Mouse (Mus musculus) spleen, adult 2 months (tissue): ENCODE results near the gene Lrrc55. TPM values are rescaled to one million over a fixed set of nuclear protein-coding genes. Genes with fewer than 3 reads are reported as not detected.

ENCODE experiments used
- DNase-seq, 2 experiments: peaks; one replicate each; pipeline versions ENCODE4 v3.0.0 to v3.0.0-alpha.2; 2012 to 2021; ENCODE audit warnings: low spot score in 2 of 2, low read depth in 1 of 2
- H3K27ac ChIP-seq: fragments of 200-500 bp; 2 replicates; pipeline ENCODE4 v1.5.1; 2012; ENCODE audit warnings: low read length, inconsistent platforms; ENCODE audit not compliant: insufficient read depth
- H3K27me3 ChIP-seq: fragments of 200-500 bp; 2 replicates; pipeline ENCODE4 v1.6.1; 2012; ENCODE audit warnings: mild to moderate bottlenecking, moderate library complexity, low read length, inconsistent platforms; ENCODE audit not compliant: control insufficient read depth, insufficient read depth
- H3K36me3 ChIP-seq: fragments of 200-500 bp; 2 replicates; pipeline ENCODE4 v1.6.1; 2012; ENCODE audit warnings: mild to moderate bottlenecking, low read length, inconsistent platforms; ENCODE audit not compliant: control insufficient read depth, insufficient read depth
- H3K4me1 ChIP-seq: fragments of 200-500 bp; 2 replicates; pipeline ENCODE4 v1.6.1; 2011; ENCODE audit warnings: inconsistent platforms; ENCODE audit not compliant: control insufficient read depth, insufficient read depth, insufficient read length
- H3K4me3 ChIP-seq: fragments of 200-500 bp; 2 replicates; pipeline ENCODE4 v1.5.1; 2011; ENCODE audit warnings: mild to moderate bottlenecking, inconsistent platforms; ENCODE audit not compliant: insufficient read depth, insufficient read length; ENCODE audit errors: extremely low read depth
- CTCF ChIP-seq: fragments of 200-500 bp; IDR thresholded peaks from 2 replicates; pipeline ENCODE4 v1.5.1; 2011; ENCODE audit warnings: mild to moderate bottlenecking, inconsistent platforms; ENCODE audit not compliant: insufficient read depth, insufficient read length, insufficient replicate concordance; ENCODE audit errors: extremely low read depth
- POLR2A ChIP-seq: fragments of 200-500 bp; IDR thresholded peaks from 2 replicates; pipeline ENCODE4 v1.6.1; 2011; ENCODE audit warnings: low read depth, low read length, inconsistent platforms
- WGBS: fragments of 180-500 bp; shearing (Covaris S2); methylation state at CpG from one replicate; pipeline ENCODE4 v1.1.7; 2018; 5-methylcytosine and 5-hydroxymethylcytosine counted together
- polyA plus RNA-seq: library from polyadenylated mRNA; depleted of rRNA; stranded (reverse); fragments of >200 nt; gene quantifications from 2 replicates; pipeline ENCODE4 v1.2.3, GENCODE M21; 2012

Lrrc55 gene
- polyA plus RNA-seq, 1 experiment = 0.19 TPM

DNA sequence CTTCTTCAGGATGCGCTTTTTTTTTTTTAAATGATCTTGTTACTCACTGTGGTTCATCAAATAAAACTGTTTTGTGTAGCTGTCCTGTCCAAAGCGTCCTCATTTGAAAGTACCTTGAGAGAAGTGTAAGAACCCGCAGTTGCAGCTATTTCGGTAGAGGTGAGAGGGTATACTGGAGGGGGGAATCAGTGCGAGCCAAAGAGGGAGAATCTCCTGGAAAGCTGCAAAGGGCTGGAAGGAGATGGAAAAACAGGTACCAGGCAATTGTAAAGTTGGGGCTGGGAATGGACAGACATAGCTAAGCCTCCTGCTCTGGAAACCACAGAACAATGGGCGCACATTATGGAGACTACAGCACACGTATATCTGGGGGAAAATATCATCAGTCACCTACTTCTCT lies 57.2 kb downstream of the Lrrc55 start:
- H3K27me3 ChIP-seq = no peaks in the 10 kb centered on the region
- no peaks in the 10 kb centered on the region; the same call in 1 of the 2 replicates for H3K4me1 ChIP-seq
- WGBS = 92% methylated on average over 7 of the region's 7 CpGs
- no peak for TF ChIP-seq CTCF
- DNase-seq = no peak
- H3K27ac ChIP-seq = no peak overlapping the region
- H3K4me3 ChIP-seq = no peak overlapping the region
- H3K36me3 ChIP-seq = no peaks in the 10 kb centered on the region

DNA sequence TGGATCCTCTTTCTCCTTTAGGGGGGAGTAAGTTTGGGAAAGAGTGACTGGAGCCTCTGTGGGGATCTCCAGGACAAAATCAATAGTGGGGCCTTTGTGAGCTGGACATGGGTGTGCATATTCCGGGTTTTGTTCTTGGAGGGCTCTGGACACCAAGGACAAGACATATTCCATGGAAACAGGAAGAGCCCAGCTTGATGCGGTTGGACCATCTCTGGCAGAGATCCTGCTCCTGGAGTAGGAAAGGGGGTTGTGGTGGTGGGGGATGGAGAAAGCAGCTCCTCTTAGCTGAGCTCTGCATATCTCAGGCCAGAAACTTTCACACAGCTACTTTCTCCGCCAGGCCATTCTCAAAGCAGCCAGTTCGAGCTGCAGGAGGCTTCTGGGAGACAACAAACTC lies 57.6 kb downstream of the Lrrc55 start:
- TF ChIP-seq CTCF (no peak), POLR2A (no peak)
- Histone ChIP-seq H3K27ac (no peak overlapping the region), H3K27me3 (no peaks in the 10 kb centered on the region), H3K4me1 (no peaks in the 10 kb centered on the region; the same call in 1 of the 2 replicates), H3K36me3 (no peaks in the 10 kb centered on the region), H3K4me3 (no peak overlapping the region)
- no peak for DNase-seq
- WGBS = 79% methylated on average over 4 of the region's 4 CpGs

DNA sequence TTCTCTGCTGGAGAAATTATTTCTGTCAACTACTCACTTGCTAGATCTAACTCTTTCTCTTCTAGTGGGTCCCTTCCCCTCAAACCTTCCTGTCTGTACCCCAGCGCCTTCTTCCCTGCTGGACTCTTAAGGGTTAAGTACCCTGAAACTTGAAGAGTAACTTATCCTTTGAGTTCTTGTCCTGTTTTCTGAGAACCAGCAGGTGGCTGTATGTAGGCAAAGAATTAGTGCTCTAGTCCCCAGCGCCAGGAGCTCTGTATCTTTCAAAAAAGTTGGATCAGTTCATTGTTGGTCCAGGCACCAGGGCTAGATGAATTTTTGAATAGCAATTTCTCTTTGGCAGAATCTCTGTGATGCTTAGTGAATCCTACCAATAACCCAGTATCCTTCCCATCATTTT lies 58.9 kb downstream of the Lrrc55 start:
- Histone ChIP-seq H3K4me1 (no peaks in the 10 kb centered on the region; the same call in 1 of the 2 replicates), H3K27ac (no peak overlapping the region), H3K4me3 (no peak overlapping the region), H3K36me3 (no peaks in the 10 kb centered on the region), H3K27me3 (no peaks in the 10 kb centered on the region)
- no peak for TF ChIP-seq CTCF
- TF ChIP-seq POLR2A = no peak
- DNase-seq = no peak
- WGBS = 27% methylated on average over 2 of the region's 2 CpGs

DNA sequence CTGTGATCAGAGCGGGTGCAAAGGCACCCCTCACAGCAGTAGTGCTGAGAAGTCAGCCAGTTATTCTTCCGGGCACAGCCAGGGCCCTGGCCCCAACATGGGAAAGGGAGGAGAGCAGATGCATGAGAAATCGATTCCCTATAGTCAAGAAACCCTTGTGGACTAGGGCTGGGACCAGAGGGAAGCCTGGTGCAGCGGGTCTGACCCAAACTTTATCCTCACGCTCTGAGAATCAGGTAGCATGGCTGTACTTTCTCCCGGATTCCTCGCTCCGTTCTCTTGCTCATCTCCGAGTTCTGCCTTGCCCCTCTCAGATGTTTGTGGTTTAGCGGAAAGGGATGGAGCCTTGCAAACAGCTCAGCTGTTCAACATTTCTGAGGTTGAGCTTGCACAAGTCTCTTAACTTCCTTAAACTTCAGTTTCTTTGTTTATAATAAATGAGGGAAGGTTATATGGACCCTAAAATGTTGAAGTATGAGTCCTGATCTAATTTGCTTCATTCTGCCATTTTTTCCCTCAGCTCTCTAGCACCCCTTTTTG lies 59.3 kb downstream of the Lrrc55 start:
- Histone ChIP-seq H3K4me3 (no peak overlapping the region), H3K4me1 (no peaks in the 10 kb centered on the region; the same call in 1 of the 2 replicates), H3K27ac (no peak overlapping the region), H3K27me3 (no peaks in the 10 kb centered on the region), H3K36me3 (no peaks in the 10 kb centered on the region)
- TF ChIP-seq CTCF (no peak), POLR2A (no peak)
- no peak for DNase-seq
- 21% methylated on average over 10 of the region's 10 CpGs for WGBS

DNA sequence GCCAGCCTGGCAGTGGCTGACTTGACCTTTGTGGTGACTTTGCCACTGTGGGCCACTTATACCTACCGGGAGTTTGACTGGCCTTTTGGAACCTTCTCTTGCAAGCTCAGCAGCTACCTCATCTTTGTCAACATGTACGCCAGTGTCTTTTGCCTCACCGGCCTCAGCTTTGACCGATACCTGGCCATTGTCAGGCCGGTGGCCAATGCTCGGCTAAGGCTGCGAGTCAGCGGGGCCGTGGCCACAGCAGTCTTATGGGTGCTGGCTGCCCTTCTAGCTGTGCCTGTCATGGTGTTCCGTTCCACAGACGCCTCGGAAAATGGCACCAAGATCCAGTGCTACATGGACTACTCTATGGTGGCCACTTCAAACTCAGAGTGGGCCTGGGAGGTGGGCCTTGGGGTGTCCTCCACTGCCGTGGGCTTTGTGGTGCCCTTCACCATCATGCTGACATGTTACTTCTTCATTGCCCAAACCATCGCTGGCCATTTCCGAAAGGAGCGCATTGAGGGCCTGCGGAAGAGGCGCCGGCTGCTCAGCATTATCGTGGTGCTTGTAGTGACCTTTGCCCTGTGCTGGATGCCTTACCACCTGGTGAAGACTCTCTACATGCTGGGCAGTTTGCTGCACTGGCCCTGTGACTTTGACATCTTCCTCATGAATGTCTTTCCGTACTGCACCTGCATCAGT lies 60.0 kb downstream of the Lrrc55 start:
- WGBS = 90% methylated on average over 21 of the region's 21 CpGs
- TF ChIP-seq POLR2A (no peak), CTCF (no peak)
- DNase-seq = no peak
- Histone ChIP-seq H3K27ac (no peak overlapping the region), H3K27me3 (no peaks in the 10 kb centered on the region), H3K4me1 (no peaks in the 10 kb centered on the region; the same call in 1 of the 2 replicates), H3K4me3 (no peak overlapping the region), H3K36me3 (no peaks in the 10 kb centered on the region)

DNA sequence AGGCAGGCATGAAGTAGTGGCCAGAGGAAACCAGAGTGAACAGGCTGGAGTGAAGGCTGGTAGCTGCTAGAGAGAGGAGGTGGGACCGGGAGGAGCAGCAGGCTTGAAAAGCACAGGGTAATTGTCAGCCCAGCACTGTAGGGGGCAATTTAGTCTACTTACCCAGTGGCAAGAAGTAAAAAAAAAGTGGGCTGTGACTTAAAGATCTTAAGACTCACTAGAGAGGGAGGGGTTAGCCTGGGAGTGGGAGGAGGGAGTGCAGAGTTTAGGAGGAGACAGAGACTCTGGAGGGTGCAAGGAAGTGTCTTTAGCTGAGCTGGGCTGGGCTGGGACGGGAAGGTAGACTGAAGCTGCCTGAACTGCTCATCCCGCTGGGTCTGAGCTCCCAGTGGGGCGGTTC lies 60.9 kb downstream of the Lrrc55 start, which contains the start of gene Aplnr:
TSS of gene Aplnr (plus strand) at position 137 of the 400 bp plus-strand sequence.
- no peak within 1 kb of the TSS for H3K4me3 ChIP-seq
- WGBS = 67% methylated on average over 4 of the region's 4 CpGs
- no peaks in the 10 kb centered on the region; the same call in 1 of the 2 replicates for H3K4me1 ChIP-seq
- H3K27ac ChIP-seq = no peak within 1 kb of the TSS
- TF ChIP-seq CTCF (no peak), POLR2A (no peak)
- no peaks in the 10 kb centered on the region for H3K36me3 ChIP-seq
- DNase-seq = no peak
- H3K27me3 ChIP-seq = no peaks in the 10 kb centered on the region

DNA sequence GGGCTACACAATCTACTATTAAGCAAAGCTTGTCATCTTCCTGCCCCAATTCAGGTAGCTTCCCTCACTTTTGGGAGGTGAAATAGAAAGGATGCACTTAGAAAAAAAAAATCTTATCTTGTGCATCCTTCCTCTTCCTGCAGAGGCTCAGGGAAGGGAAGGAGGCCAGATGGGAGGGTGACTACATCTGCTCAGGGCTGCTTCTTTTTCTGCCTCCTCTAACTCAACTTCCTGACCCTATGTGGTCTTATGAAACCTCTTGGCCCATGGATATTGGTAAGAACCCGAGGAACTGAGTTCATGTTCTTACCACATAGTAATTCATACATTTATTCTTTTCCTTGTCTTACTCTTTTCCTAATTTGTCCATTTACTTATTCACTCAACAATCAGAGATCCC lies 61.9 kb downstream of the Lrrc55 start:
- no peak for DNase-seq
- Histone ChIP-seq H3K36me3 (no peaks in the 10 kb centered on the region), H3K4me3 (no peak overlapping the region), H3K27me3 (no peaks in the 10 kb centered on the region), H3K4me1 (no peaks in the 10 kb centered on the region; the same call in 1 of the 2 replicates), H3K27ac (no peak overlapping the region)
- TF ChIP-seq POLR2A (no peak), CTCF (no peak)
- WGBS = 3% methylated on average over 1 of the region's 1 CpGs
